Mouse (Mus musculus) CH12.LX (cell line): Measurements from ENCODE around the gene Hras. TPM values are rescaled to one million over a fixed set of nuclear protein-coding genes. Genes with fewer than 3 reads are reported as not detected.

Source experiments
- DNase-seq: peaks from one replicate; pipeline ENCODE4 v3.0.0-alpha.2; 2013; ENCODE audit errors: extremely low read depth
- H3K27ac ChIP-seq: 2 replicates; pipeline ENCODE4 v1.5.1; 2012; ENCODE audit warnings: low read depth, mild to moderate bottlenecking, control low read depth, moderate library complexity; ENCODE audit not compliant: insufficient read depth
- H3K27me3 ChIP-seq: replicated peaks from 2 replicates; pipeline ENCODE3; 2012; ENCODE audit warnings: inconsistent platforms
- H3K36me3 ChIP-seq, 2 experiments: replicated peaks in 1 of 2; 2 replicates each; pipeline versions ENCODE3 to v1.6.1; 2012; ENCODE audit warnings: inconsistent platforms in 1 of 2, low read length in 1 of 2, mild to moderate bottlenecking in 1 of 2, mixed read lengths in 1 of 2, moderate library complexity in 1 of 2; ENCODE audit not compliant: control insufficient read depth in 1 of 2, insufficient read depth in 1 of 2
- H3K4me1 ChIP-seq, 2 experiments: 2 replicates each; pipeline ENCODE4 v1.6.1; 2012; ENCODE audit warnings: inconsistent platforms in 1 of 2, moderate library complexity in 1 of 2; ENCODE audit not compliant: insufficient read depth in 2 of 2, control insufficient read depth in 1 of 2
- H3K4me2 ChIP-seq: 2 replicates; pipeline ENCODE4 v1.6.1; 2012; ENCODE audit warnings: low read depth, mild to moderate bottlenecking, control low read depth; ENCODE audit not compliant: poor library complexity, insufficient read depth, severe bottlenecking
- H3K4me3 ChIP-seq, 3 experiments: fragments of 150-350 bp in 1 of 3; sonication (generic) in 1 of 3; replicated peaks in 1 of 3; 2 replicates each; pipeline versions ENCODE3 to v1.5.1; 2011 to 2012; ENCODE audit warnings: low read depth in 2 of 3, low read length in 2 of 3, mild to moderate bottlenecking in 2 of 3, moderate library complexity in 2 of 3, control low read depth in 1 of 3, improper control_type of control experiment in 1 of 3, inconsistent platforms in 1 of 3, mixed read lengths in 1 of 3; ENCODE audit not compliant: poor library complexity in 1 of 3
- H3K79me2 ChIP-seq: replicated peaks from 2 replicates; pipeline ENCODE4 v1.6.1; 2012; ENCODE audit warnings: mild to moderate bottlenecking, moderate library complexity; ENCODE audit not compliant: control insufficient read depth, poor library complexity, insufficient read depth, severe bottlenecking; ENCODE audit errors: extremely low read depth
- H3K9ac ChIP-seq: 2 replicates; pipeline ENCODE4 v1.6.1; 2012; ENCODE audit warnings: low read depth, mild to moderate bottlenecking, control low read depth, moderate library complexity; ENCODE audit not compliant: insufficient read depth
- H3K9me3 ChIP-seq: replicated peaks from 2 replicates; pipeline ENCODE3; 2012; ENCODE audit warnings: low read length, inconsistent platforms, mixed read lengths
- BHLHE40 ChIP-seq: IDR thresholded peaks from 2 replicates; pipeline ENCODE4 v1.6.1; 2011; ENCODE audit warnings: mild to moderate bottlenecking, low read depth, low read length, improper control_type of control experiment
- CHD1 ChIP-seq: IDR thresholded peaks from 2 replicates; pipeline ENCODE4 v1.6.1; 2012; ENCODE audit warnings: low read depth, low read length, improper control_type of control experiment, inconsistent platforms
- CHD2 ChIP-seq: IDR thresholded peaks from 2 replicates; pipeline ENCODE4 v1.6.1; 2011; ENCODE audit warnings: low read length, improper control_type of control experiment
- CTCF ChIP-seq, 2 experiments: IDR thresholded peaks in 1 of 2; conservative IDR thresholded peaks in 1 of 2; 2 replicates each; pipeline ENCODE4 v1.5.1; 2011 to 2012; ENCODE audit warnings: low read depth in 2 of 2, low read length in 2 of 2, improper control_type of control experiment in 1 of 2, inconsistent platforms in 1 of 2, mild to moderate bottlenecking in 1 of 2, moderate library complexity in 1 of 2
- E2F4 ChIP-seq: IDR thresholded peaks from 2 replicates; pipeline ENCODE4 v1.6.1; 2011; ENCODE audit warnings: low read depth, low read length, improper control_type of control experiment; ENCODE audit not compliant: insufficient replicate concordance
- ELF1 ChIP-seq: IDR thresholded peaks from 2 replicates; pipeline ENCODE4 v1.6.1; 2014; ENCODE audit warnings: low read depth, mild to moderate bottlenecking, inconsistent platforms, low read length, improper control_type of control experiment
- EP300 ChIP-seq: IDR thresholded peaks from 2 replicates; pipeline ENCODE4 v1.6.1; 2011; ENCODE audit warnings: low read length, improper control_type of control experiment
- ETS1 ChIP-seq: conservative IDR thresholded peaks from 2 replicates; pipeline ENCODE4 v1.6.1; 2012; ENCODE audit warnings: low read depth, mild to moderate bottlenecking, inconsistent platforms, low read length, improper control_type of control experiment, moderate library complexity
- GABPA ChIP-seq: IDR thresholded peaks from 2 replicates; pipeline ENCODE4 v1.6.1; 2012; ENCODE audit warnings: low read depth, low read length, improper control_type of control experiment, inconsistent platforms; ENCODE audit not compliant: insufficient replicate concordance
- HCFC1 ChIP-seq: IDR thresholded peaks from 2 replicates; pipeline ENCODE4 v1.6.1; 2012; ENCODE audit warnings: low read depth, mild to moderate bottlenecking, inconsistent platforms, low read length, improper control_type of control experiment
- IRF4 ChIP-seq: IDR thresholded peaks from 2 replicates; pipeline ENCODE4 v1.6.1; 2014; ENCODE audit warnings: low read depth, mild to moderate bottlenecking, inconsistent platforms, low read length, improper control_type of control experiment
- JUN ChIP-seq: IDR thresholded peaks from 2 replicates; pipeline ENCODE4 v1.6.1; 2011; ENCODE audit warnings: low read depth, mild to moderate bottlenecking, low read length, improper control_type of control experiment, moderate library complexity; ENCODE audit not compliant: insufficient read depth
- JUND ChIP-seq: conservative IDR thresholded peaks from 2 replicates; pipeline ENCODE4 v1.6.1; 2011; ENCODE audit warnings: low read depth, low read length, improper control_type of control experiment
- KAT2A ChIP-seq: IDR thresholded peaks from 2 replicates; pipeline ENCODE4 v1.6.1; 2012; ENCODE audit warnings: low read length, improper control_type of control experiment, inconsistent platforms; ENCODE audit not compliant: insufficient replicate concordance
- MAFK ChIP-seq: IDR thresholded peaks from 2 replicates; pipeline ENCODE4 v1.6.1; 2011; ENCODE audit warnings: low read length, improper control_type of control experiment; ENCODE audit not compliant: insufficient replicate concordance
- MAX ChIP-seq: IDR thresholded peaks from 2 replicates; pipeline ENCODE4 v1.6.1; 2011; ENCODE audit warnings: low read length, improper control_type of control experiment
- MAZ ChIP-seq: IDR thresholded peaks from 2 replicates; pipeline ENCODE4 v1.6.1; 2012; ENCODE audit warnings: low read depth, mild to moderate bottlenecking, inconsistent platforms, low read length, improper control_type of control experiment, moderate library complexity
- MEF2A ChIP-seq: IDR thresholded peaks from 2 replicates; pipeline ENCODE4 v1.6.1; 2014; ENCODE audit warnings: low read depth, mild to moderate bottlenecking, inconsistent platforms, low read length, improper control_type of control experiment, borderline replicate concordance
- MXI1 ChIP-seq: IDR thresholded peaks from 2 replicates; pipeline ENCODE4 v1.6.1; 2011; ENCODE audit warnings: mild to moderate bottlenecking, low read depth, low read length, improper control_type of control experiment
- MYC ChIP-seq: IDR thresholded peaks from 2 replicates; pipeline ENCODE4 v1.6.1; 2011; ENCODE audit warnings: low read depth, mild to moderate bottlenecking, improper control_type of control experiment, low read length
- NELFE ChIP-seq: IDR thresholded peaks from 2 replicates; pipeline ENCODE4 v1.6.1; 2011; ENCODE audit warnings: low read depth, low read length, improper control_type of control experiment
- NRF1 ChIP-seq: IDR thresholded peaks from 2 replicates; pipeline ENCODE4 v1.6.1; 2014; ENCODE audit warnings: low read depth, mild to moderate bottlenecking, inconsistent platforms, low read length, improper control_type of control experiment, moderate library complexity
- PAX5 ChIP-seq: IDR thresholded peaks from 2 replicates; pipeline ENCODE4 v1.6.1; 2012; ENCODE audit warnings: low read length, inconsistent platforms, mixed read lengths
- POLR2A ChIP-seq: IDR thresholded peaks from 2 replicates; pipeline ENCODE4 v1.6.1; 2011; ENCODE audit warnings: low read depth, mild to moderate bottlenecking, improper control_type of control experiment, low read length
- POLR2AphosphoS2 ChIP-seq: IDR thresholded peaks from 2 replicates; pipeline ENCODE4 v1.6.1; 2011; ENCODE audit warnings: low read depth, low read length, improper control_type of control experiment
- RAD21 ChIP-seq: IDR thresholded peaks from 2 replicates; pipeline ENCODE4 v1.6.1; 2011; ENCODE audit warnings: low read depth, mild to moderate bottlenecking, low read length, improper control_type of control experiment, moderate library complexity
- RCOR1 ChIP-seq: conservative IDR thresholded peaks from 2 replicates; pipeline ENCODE4 v1.6.1; 2012; ENCODE audit warnings: low read depth, mild to moderate bottlenecking, inconsistent platforms, low read length, improper control_type of control experiment
- SIN3A ChIP-seq: IDR thresholded peaks from 2 replicates; pipeline ENCODE4 v1.6.1; 2012; ENCODE audit warnings: low read length, improper control_type of control experiment, inconsistent platforms
- SMC3 ChIP-seq: IDR thresholded peaks from 2 replicates; pipeline ENCODE4 v1.6.1; 2011; ENCODE audit warnings: low read depth, low read length, improper control_type of control experiment
- TBP ChIP-seq: conservative IDR thresholded peaks from 2 replicates; pipeline ENCODE4 v1.6.1; 2011; ENCODE audit warnings: low read depth, low read length, improper control_type of control experiment
- TCF12 ChIP-seq: IDR thresholded peaks from 2 replicates; pipeline ENCODE4 v1.6.1; 2014; ENCODE audit warnings: low read depth, mild to moderate bottlenecking, inconsistent platforms, low read length, improper control_type of control experiment
- UBTF ChIP-seq: IDR thresholded peaks from 2 replicates; pipeline ENCODE4 v1.6.1; 2012; ENCODE audit warnings: low read depth, mild to moderate bottlenecking, inconsistent platforms, low read length, improper control_type of control experiment, moderate library complexity
- USF1 ChIP-seq: IDR thresholded peaks from 2 replicates; pipeline ENCODE4 v1.6.1; 2014; ENCODE audit warnings: low read depth, mild to moderate bottlenecking, inconsistent platforms, low read length, improper control_type of control experiment
- USF2 ChIP-seq: conservative IDR thresholded peaks from 2 replicates; pipeline ENCODE4 v1.6.1; 2011; ENCODE audit warnings: low read depth, low read length, improper control_type of control experiment
- ZC3H11A ChIP-seq: IDR thresholded peaks from 2 replicates; pipeline ENCODE4 v1.6.1; 2012; ENCODE audit warnings: low read depth, mild to moderate bottlenecking, inconsistent platforms, low read length, improper control_type of control experiment
- ZKSCAN1 ChIP-seq: IDR thresholded peaks from 2 replicates; pipeline ENCODE4 v1.6.1; 2012; ENCODE audit warnings: low read depth, inconsistent platforms, low read length, improper control_type of control experiment, borderline replicate concordance
- ZMIZ1 ChIP-seq: IDR thresholded peaks from 2 replicates; pipeline ENCODE4 v1.6.1; 2012; ENCODE audit warnings: low read depth, mild to moderate bottlenecking, inconsistent platforms, low read length, improper control_type of control experiment
- ZNF384 ChIP-seq: IDR thresholded peaks from 2 replicates; pipeline ENCODE4 v1.6.1; 2012; ENCODE audit warnings: low read depth, low read length, improper control_type of control experiment, inconsistent platforms
- dilution Hi-C: fragments of 300-500 bp; cut with MboI; formaldehyde crosslinking; loops from 2 replicates; pipeline ENCODE4 v1.14.3; 2020; ENCODE audit warnings: low sequenced_read_pairs; ENCODE audit not compliant: extremely low pct_unique_long_range_greater_than_20kb, extremely low pct_ligation_motif_present
- in situ Hi-C: fragments of 300-500 bp; cut with MboI; formaldehyde crosslinking; loops from 3 replicates; pipeline ENCODE4 v1.14.3; 2019; ENCODE audit warnings: low sequenced_read_pairs, low pct_ligation_motif_present, low pct_unique_long_range_greater_than_20kb, mixed read lengths
- polyA plus RNA-seq: library from polyadenylated mRNA; unstranded; fragments of >175 nt; gene quantifications from 2 replicates; pipeline ENCODE4 v1.2.1, GENCODE M21; 2012; ENCODE audit warnings: low read depth; ENCODE audit not compliant: insufficient read length
- total RNA-seq, 2 experiments: library from RNA; depleted of rRNA; stranded (reverse); fragments of 300-350 nt in 1 of 2; fragments of >200 nt in 1 of 2; gene quantifications; 2 replicates each; pipeline ENCODE4 v1.2.3; 2012 to 2014

Hras gene
- total and polyA plus RNA-seq, 3 experiments = 43.6 to 82.0 (median 71.3) TPM

DNA sequence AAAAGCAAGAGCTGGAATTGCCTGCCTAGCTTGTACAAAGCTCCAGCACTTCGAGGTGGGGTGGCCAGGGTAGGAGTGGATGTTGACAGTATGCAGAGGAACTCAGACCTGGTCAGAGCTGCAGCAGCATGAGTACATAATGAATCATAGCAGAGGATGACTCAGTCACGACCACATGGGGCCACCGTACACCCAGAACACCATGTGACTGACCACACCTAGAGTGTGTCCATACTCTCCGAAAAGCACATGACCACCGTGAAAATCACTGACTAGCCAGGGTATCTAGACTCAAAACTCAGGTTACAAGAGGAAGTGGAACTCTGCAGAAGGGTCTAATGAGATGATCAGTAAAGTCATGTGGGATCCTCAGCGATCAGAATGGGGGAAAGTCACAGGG, 29.0 kb downstream of the Hras start:
- 0 out of 2 replicates have a peak, but pooled peaks have one; percentile 19 for TF ChIP-seq TBP
- TF ChIP-seq SMC3 = no peak
- TF ChIP-seq UBTF = no peak
- peak; percentile 87 for TF ChIP-seq USF1
- peak; percentile 79 for TF ChIP-seq EP300
- TF ChIP-seq MEF2A = peak; percentile 57; the same call in 1 of the 2 replicates
- TF ChIP-seq ZNF384 = no peak
- TF ChIP-seq CTCF (conservative IDR thresholded peaks at IDR 0.05 in 1 of 2, IDR thresholded peaks at IDR 0.05 in 1 of 2; ENCODE audit: low read depth in 2 of 2, low read length in 2 of 2) = no peak
- TF ChIP-seq TCF12 = peak; percentile 80
- peak; percentile 97 for TF ChIP-seq MXI1
- TF ChIP-seq JUN = peak; percentile 72
- TF ChIP-seq RCOR1 = 0 out of 2 replicates have a peak, but pooled peaks have one; percentile 54
- peak; percentile 89 for TF ChIP-seq IRF4
- 0 out of 2 replicates have a peak, but pooled peaks have one; percentile 33 for TF ChIP-seq MAZ
- TF ChIP-seq ZC3H11A = no peak
- TF ChIP-seq RAD21 = no peak
- TF ChIP-seq JUND = peak; percentile 88
- TF ChIP-seq MAX = peak; percentile 98
- TF ChIP-seq MYC = peak; percentile 99
- peak; percentile 97 for TF ChIP-seq BHLHE40
- TF ChIP-seq ZKSCAN1 = no peak
- TF ChIP-seq GABPA = no peak
- TF ChIP-seq NELFE = 0 out of 2 replicates have a peak, but pooled peaks have one; percentile 46
- no peak for TF ChIP-seq CHD1
- no peak for TF ChIP-seq POLR2A
- peak; percentile 80 for TF ChIP-seq USF2
- TF ChIP-seq POLR2AphosphoS2 = peak; percentile 55; the same call in 1 of the 2 replicates
- TF ChIP-seq E2F4 = 0 out of 2 replicates have a peak, but pooled peaks have one; percentile 51
- TF ChIP-seq HCFC1 = peak; percentile 71
- peak; percentile 59; the same call in 1 of the 2 replicates for TF ChIP-seq ELF1
- peak; percentile 97 for TF ChIP-seq SIN3A
- TF ChIP-seq CHD2 = peak; percentile 49; the same call in 1 of the 2 replicates
- no peak; the same call in 1 of the 2 replicates for TF ChIP-seq NRF1
- TF ChIP-seq MAFK = peak; percentile 57; the same call in 1 of the 2 replicates
- no peak for TF ChIP-seq KAT2A
- no peak for TF ChIP-seq PAX5
- TF ChIP-seq ETS1 = peak; percentile 91
- no peak for TF ChIP-seq ZMIZ1
- peak overlapping the region; percentile 45 for H3K9ac ChIP-seq
- dilution Hi-C loops (no loop called here), in situ Hi-C loops (loop anchor here (5.0 kb wide), 2 partner anchors 33 to 68 kb away; no protein-coding TSS in a partner anchor)
- no peaks in the 10 kb centered on the region for H3K9me3 ChIP-seq
- peaks cover 44 to 68% of the 10 kb centered on the region in 2 experiments for H3K36me3 ChIP-seq
- DNase-seq = peak; percentile 81
- H3K27ac ChIP-seq = peak overlapping the region; percentile 94
- H3K4me1 ChIP-seq = peaks cover 27 to 53% of the 10 kb centered on the region in 2 experiments
- H3K79me2 ChIP-seq = peaks cover 11% of the 10 kb centered on the region
- no peak overlapping the region for H3K4me3 ChIP-seq
- H3K27me3 ChIP-seq = no peaks in the 10 kb centered on the region
- peak overlapping the region; percentile 79 for H3K4me2 ChIP-seq
